Mouse (Mus musculus) forebrain, embryonic 16.5 days (tissue): ENCODE results near the gene Ctsh. TPM values are rescaled to one million over a fixed set of nuclear protein-coding genes. Genes with fewer than 3 reads are reported as not detected.

ENCODE experiments used
- ATAC-seq: fragments of 200-750 bp; cut with Nextera tagmentation; 2 replicates; pipeline ENCODE4 v1.8.0; 2017; ENCODE audit warnings: mild to moderate bottlenecking, moderate library complexity
- H3K27ac ChIP-seq: fragments of 300-500 bp; sonication (generic); 2 replicates; pipeline ENCODE4 v1.5.1; 2014; ENCODE audit warnings: low read length, control low read depth
- H3K27me3 ChIP-seq: fragments of 300-500 bp; sonication (generic); replicated peaks from 2 replicates; pipeline ENCODE4 v1.6.1; 2014; ENCODE audit warnings: low read length; ENCODE audit not compliant: control insufficient read depth, insufficient read depth
- H3K36me3 ChIP-seq: fragments of 300-500 bp; sonication (generic); 2 replicates; pipeline ENCODE4 v1.6.1; 2014; ENCODE audit not compliant: control insufficient read depth, insufficient read depth
- H3K4me1 ChIP-seq: fragments of 300-500 bp; sonication (generic); replicated peaks from 2 replicates; pipeline ENCODE4 v1.6.1; 2014; ENCODE audit warnings: low read length; ENCODE audit not compliant: control insufficient read depth, insufficient read depth
- H3K4me2 ChIP-seq: fragments of 300-500 bp; sonication (generic); 2 replicates; pipeline ENCODE4 v1.6.1; 2014; ENCODE audit warnings: mild to moderate bottlenecking, low read length, control low read depth
- H3K4me3 ChIP-seq: fragments of 300-500 bp; sonication (generic); replicated peaks from 2 replicates; pipeline ENCODE4 v1.5.1; 2014; ENCODE audit warnings: mild to moderate bottlenecking, low read length, control low read depth
- H3K9ac ChIP-seq: fragments of 300-500 bp; sonication (generic); replicated peaks from 2 replicates; pipeline ENCODE4 v1.6.1; 2014; ENCODE audit warnings: low read depth, low read length, control low read depth
- H3K9me3 ChIP-seq: fragments of 300-500 bp; sonication (generic); 2 replicates; pipeline ENCODE4 v1.6.1; 2016; ENCODE audit warnings: low read length; ENCODE audit not compliant: control insufficient read depth
- WGBS: fragments of 180-500 bp; shearing (Covaris S2); extraction: QIAGEN DNeasy Blood & Tissue Kit; methylation state at CpG from one replicate; pipeline ENCODE4 v1.1.7; 2014; 5-methylcytosine and 5-hydroxymethylcytosine counted together
- polyA plus RNA-seq: library from polyadenylated mRNA; unstranded; fragments of >200 nt; fragmentation: Nextera tagmentation; extraction: Ambion mirVana; gene quantifications from 2 replicates; pipeline ENCODE4 v1.2.1, GENCODE M21; 2015

The Ctsh gene
- 18.9 and 28.1 TPM in 2 replicates for polyA plus RNA-seq

- ATAC-seq: no peak
- Histone ChIP-seq H3K4me1 (peaks cover 8% of the 10 kb centered on the region), H3K9ac (peak within 1 kb of the TSS; percentile 27; the same call in 1 of the 2 replicates), H3K36me3 (no peaks in the 10 kb centered on the region), H3K9me3 (no peaks in the 10 kb centered on the region), H3K27ac (no peak within 1 kb of the TSS), H3K4me3 (peak within 1 kb of the TSS; percentile 28), H3K27me3 (no peaks in the 10 kb centered on the region), H3K4me2 (peak within 1 kb of the TSS; percentile 41)
- 92% methylated on average over 2 of the region's 2 CpGs for WGBS
These were observed at the start of gene Ctsh for GRCm38 (mm10) chr9:90053852-90054251. Gene Ctsh, plus strand, starts transcription at chr9:90054152.

- Histone ChIP-seq H3K36me3 (no peaks in the 10 kb centered on the region), H3K4me3 (no peak overlapping the region), H3K4me1 (no peaks in the 10 kb centered on the region), H3K4me2 (no peak overlapping the region), H3K27ac (no peak overlapping the region), H3K9me3 (no peaks in the 10 kb centered on the region), H3K9ac (no peak overlapping the region), H3K27me3 (no peaks in the 10 kb centered on the region)
- 90% methylated on average over 3 of the region's 3 CpGs for WGBS
- ATAC-seq: no peak
These were observed 47.5 kb upstream of the Ctsh start for GRCm38 (mm10) chr9:90006432-90006831.

DNA sequence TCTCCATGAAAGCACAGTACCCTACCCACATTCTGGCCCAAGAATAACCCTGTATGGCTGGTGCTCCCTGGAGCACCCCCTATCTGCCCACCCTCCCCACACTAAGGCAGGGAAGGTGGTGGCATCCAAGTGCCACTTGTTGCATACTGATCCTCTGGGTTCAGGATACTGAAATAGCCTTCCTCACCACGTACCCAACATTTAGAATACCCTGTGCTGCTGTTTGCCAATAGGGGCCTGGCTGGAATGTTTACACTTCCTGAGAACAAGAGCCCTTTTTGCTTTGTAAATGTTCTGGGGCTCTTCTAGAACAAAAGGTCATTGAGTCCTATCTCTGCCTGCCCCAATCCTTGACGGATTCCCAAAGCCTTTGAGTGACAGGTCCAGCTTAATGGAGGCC lies 46.9 kb upstream of the Ctsh start:
- H3K4me3 ChIP-seq: no peak overlapping the region

DNA sequence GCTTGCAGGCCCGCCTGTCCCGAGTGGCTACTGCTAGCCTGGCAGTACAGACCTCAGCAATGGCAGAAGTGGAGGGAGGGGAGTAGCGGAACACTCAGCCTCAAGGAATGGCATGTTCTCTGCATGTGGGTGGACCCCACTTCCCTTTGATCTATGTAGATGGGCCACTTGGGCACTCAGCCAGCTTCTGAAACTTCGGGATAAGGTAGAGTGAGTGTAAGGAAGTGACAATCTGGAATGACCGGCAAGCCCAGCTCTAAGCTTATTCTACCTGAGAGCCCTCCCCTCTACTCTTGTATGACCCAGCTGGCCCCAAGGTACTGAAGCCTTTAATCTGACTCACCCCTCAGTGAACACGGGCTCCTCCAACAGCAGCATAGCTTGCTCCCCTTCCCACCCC lies 45.8 kb upstream of the Ctsh start:
- no peak for ATAC-seq
- H3K36me3 ChIP-seq: no peaks in the 10 kb centered on the region
- no peaks in the 10 kb centered on the region for H3K4me1 ChIP-seq
- H3K9me3 ChIP-seq: no peaks in the 10 kb centered on the region
- H3K4me2 ChIP-seq: no peak overlapping the region
- H3K27ac ChIP-seq: no peak overlapping the region
- WGBS: 89% methylated on average over 6 of the region's 6 CpGs
- H3K27me3 ChIP-seq: no peaks in the 10 kb centered on the region
- H3K9ac ChIP-seq: no peak overlapping the region
- no peak overlapping the region for H3K4me3 ChIP-seq

More for the DNA sequence above, 46.9 kb upstream of the Ctsh start:
- no peak overlapping the region for H3K27ac ChIP-seq
- WGBS: 18% methylated on average over 2 of the region's 2 CpGs
- no peaks in the 10 kb centered on the region for H3K9me3 ChIP-seq
- no peaks in the 10 kb centered on the region for H3K36me3 ChIP-seq
- ATAC-seq: no peak
- H3K9ac ChIP-seq: no peak overlapping the region
- no peak overlapping the region for H3K4me2 ChIP-seq
- no peaks in the 10 kb centered on the region for H3K27me3 ChIP-seq
- H3K4me1 ChIP-seq: no peaks in the 10 kb centered on the region

DNA sequence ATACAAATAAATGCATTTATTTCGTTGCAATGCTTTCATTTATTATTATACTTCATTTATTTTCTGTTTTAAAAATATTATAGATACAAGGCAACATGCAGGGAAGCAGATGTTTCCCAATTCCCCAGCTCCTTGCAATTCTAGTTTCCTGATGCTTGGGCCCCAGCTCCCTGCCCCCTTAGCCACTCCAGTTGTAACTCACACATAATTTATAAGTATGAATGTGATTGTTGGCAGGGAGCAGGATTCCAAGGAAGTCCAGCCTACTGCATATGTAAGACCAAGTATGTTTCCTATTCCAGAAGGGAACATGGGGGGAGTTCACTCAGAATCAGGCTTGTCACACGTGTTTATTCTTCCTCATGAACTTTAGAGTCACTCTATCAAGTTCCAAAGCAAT lies 42.1 kb upstream of the Ctsh start:
- H3K36me3 ChIP-seq: no peaks in the 10 kb centered on the region
- no peak overlapping the region for H3K9ac ChIP-seq
- H3K4me1 ChIP-seq: no peaks in the 10 kb centered on the region
- H3K4me3 ChIP-seq: no peak overlapping the region
- H3K9me3 ChIP-seq: no peaks in the 10 kb centered on the region
- no peak overlapping the region for H3K4me2 ChIP-seq
- no peak overlapping the region for H3K27ac ChIP-seq
- no peak for ATAC-seq
- WGBS: 64% methylated on average over 2 of the region's 2 CpGs
- no peaks in the 10 kb centered on the region for H3K27me3 ChIP-seq

GRCm38 (mm10) chr9:90014649-90015048 lies 39.3 kb upstream of the Ctsh start:
- H3K27me3 ChIP-seq: no peaks in the 10 kb centered on the region
- ATAC-seq: no peak
- no peak overlapping the region for H3K4me3 ChIP-seq
- no peaks in the 10 kb centered on the region for H3K4me1 ChIP-seq
- H3K27ac ChIP-seq: no peak overlapping the region
- H3K9me3 ChIP-seq: no peaks in the 10 kb centered on the region
- no peaks in the 10 kb centered on the region for H3K36me3 ChIP-seq
- H3K4me2 ChIP-seq: no peak overlapping the region
- no peak overlapping the region for H3K9ac ChIP-seq
- 90% methylated on average over 3 of the region's 3 CpGs for WGBS

DNA sequence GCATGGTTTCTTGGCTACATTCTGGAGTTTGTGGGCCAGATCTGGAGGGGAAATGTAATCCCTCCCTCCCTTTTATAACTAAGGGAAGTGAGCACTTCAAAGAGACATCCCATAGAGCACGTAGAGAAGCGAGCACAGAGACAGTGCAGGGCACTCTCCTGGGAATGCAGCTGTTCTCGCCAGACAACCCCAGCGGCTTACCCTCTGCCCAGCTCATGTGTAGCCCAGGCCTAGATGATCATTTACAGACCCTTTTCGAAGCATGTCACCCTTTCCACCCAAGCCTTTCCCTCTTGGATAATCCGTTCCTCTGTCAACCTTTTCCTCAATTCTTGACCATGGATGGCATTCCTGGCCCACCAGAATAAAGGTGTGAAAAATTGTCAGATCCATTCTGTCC lies 37.7 kb upstream of the Ctsh start:
- no peak overlapping the region for H3K9ac ChIP-seq
- H3K27me3 ChIP-seq: no peaks in the 10 kb centered on the region
- H3K4me3 ChIP-seq: no peak overlapping the region
- no peak overlapping the region for H3K4me2 ChIP-seq
- no peak for ATAC-seq
- H3K9me3 ChIP-seq: no peaks in the 10 kb centered on the region
- H3K4me1 ChIP-seq: no peaks in the 10 kb centered on the region
- WGBS: 91% methylated on average over 6 of the region's 6 CpGs
- no peaks in the 10 kb centered on the region for H3K36me3 ChIP-seq
- no peak overlapping the region for H3K27ac ChIP-seq

DNA sequence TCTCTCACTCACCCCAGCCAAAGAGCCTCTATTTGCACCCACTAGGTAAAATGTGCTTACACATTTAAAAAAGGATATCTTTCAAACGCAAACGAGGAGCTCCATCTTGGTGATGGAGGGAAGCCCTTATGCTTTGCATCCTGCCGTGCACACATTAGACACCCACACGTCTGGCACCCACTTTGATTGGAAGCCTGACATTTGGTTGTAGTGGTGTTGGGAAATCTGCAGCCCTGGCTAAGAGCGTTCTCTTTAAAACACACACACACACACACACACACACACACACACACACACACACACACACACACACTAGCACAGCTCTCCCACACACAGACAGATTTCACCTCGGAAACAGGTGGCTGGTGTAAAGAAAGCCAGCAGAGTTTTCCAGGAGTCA lies 33.1 kb upstream of the Ctsh start:
- Histone ChIP-seq H3K4me3 (no peak overlapping the region), H3K36me3 (no peaks in the 10 kb centered on the region), H3K27me3 (no peaks in the 10 kb centered on the region), H3K4me2 (no peak overlapping the region), H3K4me1 (no peaks in the 10 kb centered on the region), H3K9ac (no peak overlapping the region), H3K9me3 (no peaks in the 10 kb centered on the region), H3K27ac (no peak overlapping the region)
- no peak for ATAC-seq
- WGBS: 68% methylated on average over 6 of the region's 6 CpGs

GRCm38 (mm10) chr9:90021442-90021841 lies 32.5 kb upstream of the Ctsh start:
- Histone ChIP-seq H3K4me1 (no peaks in the 10 kb centered on the region), H3K9ac (no peak overlapping the region), H3K4me2 (no peak overlapping the region), H3K27me3 (no peaks in the 10 kb centered on the region), H3K27ac (no peak overlapping the region), H3K9me3 (no peaks in the 10 kb centered on the region), H3K36me3 (no peaks in the 10 kb centered on the region), H3K4me3 (no peak overlapping the region)
- no peak for ATAC-seq
- WGBS: 91% methylated on average over 4 of the region's 4 CpGs

- no peaks in the 10 kb centered on the region for H3K4me1 ChIP-seq
- no peak overlapping the region for H3K27ac ChIP-seq
- H3K9ac ChIP-seq: no peak overlapping the region
- no peak for ATAC-seq
- no peak overlapping the region for H3K4me3 ChIP-seq
- H3K27me3 ChIP-seq: no peaks in the 10 kb centered on the region
- no peaks in the 10 kb centered on the region for H3K36me3 ChIP-seq
- no peaks in the 10 kb centered on the region for H3K9me3 ChIP-seq
- 94% methylated on average over 6 of the region's 6 CpGs for WGBS
- no peak overlapping the region for H3K4me2 ChIP-seq
These were observed 26.2 kb upstream of the Ctsh start for GRCm38 (mm10) chr9:90027709-90028108.
